Mouse (Mus musculus): Measurements from ENCODE around the gene Sarnp. TPM values are rescaled to one million over a fixed set of nuclear protein-coding genes. Genes with fewer than 3 reads are reported as not detected.

Sarnp gene
- polyA plus RNA-seq, 1 experiment: 56.6 TPM

- no peaks in the 10 kb centered on the region for H3K36me3 ChIP-seq (ENCODE audit: control insufficient read depth, insufficient read depth)
These were observed 75.1 kb downstream of the Sarnp start for GRCm38 (mm10) chr10:128892246-128892645.

GRCm38 (mm10) chr10:128895437-128895836, 78.3 kb downstream of the Sarnp start:
- no peaks in the 10 kb centered on the region for H3K27me3 ChIP-seq (ENCODE audit: control insufficient read depth, insufficient read depth, insufficient read length)
- no peak overlapping the region for H3K4me3 ChIP-seq (ENCODE audit: insufficient read depth, poor library complexity, severe bottlenecking)
- TF ChIP-seq CEBPB (IDR thresholded peaks at IDR 0.05; ENCODE audit: low read depth) (no peak), CTCF (IDR thresholded peaks at IDR 0.05; ENCODE audit: control insufficient read depth, insufficient read depth, insufficient read length) (peak; percentile 27)
- H3K79me3 ChIP-seq (ENCODE audit: low read depth): peaks cover 2% of the 10 kb centered on the region
- no peak overlapping the region for H3ac ChIP-seq (ENCODE audit: control insufficient read depth, insufficient read length, low read depth)
- peaks cover 6% of the 10 kb centered on the region for H3K79me2 ChIP-seq (ENCODE audit: control insufficient read depth, insufficient read depth)
- no peaks in the 10 kb centered on the region for H3K36me3 ChIP-seq (ENCODE audit: control insufficient read depth, insufficient read depth)

More at GRCm38 (mm10) chr10:128892246-128892645, 75.1 kb downstream of the Sarnp start:
- TF ChIP-seq MAX (IDR thresholded peaks at IDR 0.05) (no peak), CEBPB (IDR thresholded peaks at IDR 0.05; ENCODE audit: low read depth) (no peak), MYOD1 (IDR thresholded peaks at IDR 0.05; ENCODE audit: control insufficient read depth, insufficient read length, low read depth) (no peak), FOSL1 (IDR thresholded peaks at IDR 0.05; ENCODE audit: insufficient read depth, low read length, poor library complexity, severe bottlenecking) (no peak), CTCF (IDR thresholded peaks at IDR 0.05; ENCODE audit: control insufficient read depth, insufficient read depth, insufficient read length) (no peak), MYOG (IDR thresholded peaks at IDR 0.05; ENCODE audit: control insufficient read depth, extremely low read depth, insufficient read length) (no peak), USF1 (IDR thresholded peaks at IDR 0.05; ENCODE audit: low read depth) (no peak)
- Histone ChIP-seq H3K4me3 (ENCODE audit: insufficient read depth, poor library complexity, severe bottlenecking) (peak overlapping the region; percentile 49), H3K79me3 (ENCODE audit: low read depth) (peaks cover 2% of the 10 kb centered on the region), H3ac (ENCODE audit: control insufficient read depth, insufficient read length, low read depth) (peak overlapping the region; percentile 27), H3K27me3 (ENCODE audit: control insufficient read depth, insufficient read depth, insufficient read length) (no peaks in the 10 kb centered on the region), H3K79me2 (ENCODE audit: control insufficient read depth, insufficient read depth) (peaks cover 10% of the 10 kb centered on the region)

DNA sequence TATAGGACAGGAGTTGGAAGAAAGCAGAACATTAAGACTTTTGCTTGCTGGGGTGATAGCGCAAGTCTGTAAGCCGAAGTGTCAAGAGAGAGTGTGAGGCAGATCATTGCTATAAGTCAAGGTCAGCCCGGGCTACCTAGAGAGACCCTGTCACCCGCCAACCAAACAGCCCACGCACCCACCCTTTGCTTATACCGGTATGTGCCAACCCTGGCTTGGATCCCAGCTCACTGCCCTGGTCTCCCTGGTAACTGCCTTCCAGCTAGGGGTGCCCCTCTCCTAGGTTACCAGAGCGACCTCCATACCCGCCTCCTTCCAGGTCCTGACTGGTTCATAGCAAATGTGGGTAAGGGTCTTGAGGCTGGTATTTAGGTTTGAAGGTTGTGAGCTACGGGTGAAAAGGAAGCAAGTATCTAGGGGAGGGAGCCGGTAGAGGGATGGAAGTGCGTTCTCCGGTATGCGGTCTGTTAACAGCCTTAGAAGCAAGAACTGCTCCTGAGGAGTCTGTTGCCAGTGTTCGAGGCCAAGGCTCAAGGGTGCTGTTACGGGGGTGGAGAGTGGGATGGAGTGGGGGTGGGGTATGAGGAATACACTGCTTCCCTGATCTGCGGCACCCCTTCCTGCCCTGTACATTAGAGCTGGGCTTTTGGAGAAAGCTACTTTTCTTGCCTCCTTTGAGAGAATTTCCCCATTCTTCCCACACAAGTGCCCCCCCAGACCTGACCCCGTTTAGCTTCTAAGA, 79.0 kb downstream of the Sarnp start:
- H3K79me3 ChIP-seq (ENCODE audit: low read depth): no peaks in the 10 kb centered on the region
- TF ChIP-seq USF1 (IDR thresholded peaks at IDR 0.05; ENCODE audit: low read depth) (no peak), CTCF (IDR thresholded peaks at IDR 0.05; ENCODE audit: control insufficient read depth, insufficient read depth, insufficient read length) (no peak), FOSL1 (IDR thresholded peaks at IDR 0.05; ENCODE audit: insufficient read depth, low read length, poor library complexity, severe bottlenecking) (no peak), MAX (IDR thresholded peaks at IDR 0.05) (no peak), MYOG (IDR thresholded peaks at IDR 0.05; ENCODE audit: control insufficient read depth, extremely low read depth, insufficient read length) (no peak), MYOD1 (IDR thresholded peaks at IDR 0.05; ENCODE audit: control insufficient read depth, insufficient read length, low read depth) (no peak), CEBPB (IDR thresholded peaks at IDR 0.05; ENCODE audit: low read depth) (no peak)
- no peaks in the 10 kb centered on the region for H3K79me2 ChIP-seq (ENCODE audit: control insufficient read depth, insufficient read depth)
- H3K36me3 ChIP-seq (ENCODE audit: control insufficient read depth, insufficient read depth): no peaks in the 10 kb centered on the region
- no peak overlapping the region for H3K4me3 ChIP-seq (ENCODE audit: insufficient read depth, poor library complexity, severe bottlenecking)
- no peak overlapping the region for H3ac ChIP-seq (ENCODE audit: control insufficient read depth, insufficient read length, low read depth)
- H3K27me3 ChIP-seq (ENCODE audit: control insufficient read depth, insufficient read depth, insufficient read length): no peaks in the 10 kb centered on the region

DNA sequence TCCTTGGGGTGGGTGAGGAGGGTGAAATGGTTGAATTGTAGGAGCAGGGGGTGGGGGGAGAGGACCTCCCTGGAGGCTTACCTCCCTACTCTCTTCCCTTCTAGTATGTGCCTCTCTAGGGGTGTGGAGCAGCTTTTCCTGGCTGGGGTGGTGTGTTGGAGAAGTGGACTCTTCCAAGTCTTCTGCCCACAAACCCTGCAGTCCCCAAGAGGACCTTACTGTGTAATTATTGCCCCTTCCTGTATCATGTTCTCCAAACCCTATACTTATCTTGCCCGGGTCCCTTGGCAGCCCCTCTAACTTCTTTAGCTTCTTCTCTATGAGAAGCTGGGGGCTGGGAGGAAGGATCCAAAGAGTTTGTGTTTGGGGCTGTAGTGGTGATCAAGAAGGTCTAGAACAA, 79.7 kb downstream of the Sarnp start:
- Histone ChIP-seq H3ac (ENCODE audit: control insufficient read depth, insufficient read length, low read depth) (no peak overlapping the region), H3K4me3 (ENCODE audit: insufficient read depth, poor library complexity, severe bottlenecking) (no peak overlapping the region), H3K27me3 (ENCODE audit: control insufficient read depth, insufficient read depth, insufficient read length) (no peaks in the 10 kb centered on the region), H3K36me3 (ENCODE audit: control insufficient read depth, insufficient read depth) (no peaks in the 10 kb centered on the region), H3K79me2 (ENCODE audit: control insufficient read depth, insufficient read depth) (no peaks in the 10 kb centered on the region), H3K79me3 (ENCODE audit: low read depth) (no peaks in the 10 kb centered on the region)
- TF ChIP-seq MYOD1 (IDR thresholded peaks at IDR 0.05; ENCODE audit: control insufficient read depth, insufficient read length, low read depth) (no peak), USF1 (IDR thresholded peaks at IDR 0.05; ENCODE audit: low read depth) (no peak), CTCF (IDR thresholded peaks at IDR 0.05; ENCODE audit: control insufficient read depth, insufficient read depth, insufficient read length) (no peak), FOSL1 (IDR thresholded peaks at IDR 0.05; ENCODE audit: insufficient read depth, low read length, poor library complexity, severe bottlenecking) (no peak), MYOG (IDR thresholded peaks at IDR 0.05; ENCODE audit: control insufficient read depth, extremely low read depth, insufficient read length) (no peak), MAX (IDR thresholded peaks at IDR 0.05) (no peak), CEBPB (IDR thresholded peaks at IDR 0.05; ENCODE audit: low read depth) (no peak)

- no peak overlapping the region for H3K4me3 ChIP-seq (ENCODE audit: insufficient read depth, poor library complexity, severe bottlenecking)
- H3K79me2 ChIP-seq (ENCODE audit: control insufficient read depth, insufficient read depth): no peaks in the 10 kb centered on the region
- TF ChIP-seq CEBPB (IDR thresholded peaks at IDR 0.05; ENCODE audit: low read depth): no peak
- TF ChIP-seq MYOD1 (IDR thresholded peaks at IDR 0.05; ENCODE audit: control insufficient read depth, insufficient read length, low read depth): no peak
- TF ChIP-seq USF1 (IDR thresholded peaks at IDR 0.05; ENCODE audit: low read depth): no peak
- TF ChIP-seq CTCF (IDR thresholded peaks at IDR 0.05; ENCODE audit: control insufficient read depth, insufficient read depth, insufficient read length): no peak
- no peak for TF ChIP-seq MYOG (IDR thresholded peaks at IDR 0.05; ENCODE audit: control insufficient read depth, extremely low read depth, insufficient read length)
- no peak for TF ChIP-seq MAX (IDR thresholded peaks at IDR 0.05)
- no peak for TF ChIP-seq FOSL1 (IDR thresholded peaks at IDR 0.05; ENCODE audit: insufficient read depth, low read length, poor library complexity, severe bottlenecking)
- no peaks in the 10 kb centered on the region for H3K27me3 ChIP-seq (ENCODE audit: control insufficient read depth, insufficient read depth, insufficient read length)
- no peak overlapping the region for H3ac ChIP-seq (ENCODE audit: control insufficient read depth, insufficient read length, low read depth)
- H3K36me3 ChIP-seq (ENCODE audit: control insufficient read depth, insufficient read depth): no peaks in the 10 kb centered on the region
- no peaks in the 10 kb centered on the region for H3K79me3 ChIP-seq (ENCODE audit: low read depth)
These were observed 80.4 kb downstream of the Sarnp start for GRCm38 (mm10) chr10:128897501-128897900.
